16 mouse cellular contexts compared by ENCODE assay signal in the genomic region with DNA sequence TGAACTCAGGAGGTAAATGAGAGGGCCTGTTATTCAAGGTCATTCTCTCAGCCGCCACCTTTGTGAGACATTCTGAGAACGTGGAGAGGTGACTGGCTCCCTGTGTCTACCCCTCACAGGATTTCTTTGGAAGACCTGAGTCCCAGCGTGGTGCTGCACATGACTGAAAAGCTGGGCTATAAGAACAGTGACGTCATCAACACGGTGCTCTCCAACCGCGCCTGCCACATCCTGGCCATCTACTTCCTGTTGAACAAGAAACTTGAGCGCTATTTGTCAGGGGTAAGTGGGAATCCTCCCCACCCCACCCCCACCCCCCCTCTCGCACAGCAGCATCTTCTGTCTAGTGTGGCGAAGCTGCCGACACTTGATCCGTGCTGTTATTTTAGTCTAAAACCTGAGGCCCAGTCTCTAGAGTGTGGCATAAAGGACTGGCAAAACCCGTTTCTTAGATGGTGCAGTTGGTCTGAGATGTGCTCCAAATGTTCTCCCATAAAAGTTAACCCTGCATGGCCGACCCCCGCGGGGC.
DNase-seq lines count a peak whose midpoint lies in the region; ATAC-seq and TF ChIP-seq lines count a peak whose summit lies in the region.
"Had no signal": no experiment of that assay in that cellular context is flagged by ENCODE, and none has a peak within 500 bp of the region (broad histone marks: within the 10 kb centered on the region; RNA-seq: fewer than 3 reads in every experiment).

No protein-coding gene starts in this region.

- TF ChIP-seq CTCF in kidney, postnatal 0 days (IDR thresholded peaks at IDR 0.05; ENCODE audit: low read depth) = no peak
- no peak for TF ChIP-seq CTCF in kidney, adult 2 months (conservative IDR thresholded peaks at IDR 0.05; ENCODE audit: insufficient read depth, insufficient read length, low read depth, low read length)

- peaks cover 17% of the 10 kb centered on the region; the same call in 1 of the 2 replicates for H3K36me3 ChIP-seq in kidney, postnatal 0 days (ENCODE audit: insufficient read depth, low read length)
- no peaks in the 10 kb centered on the region; the same call in 1 of the 2 replicates for H3K36me3 ChIP-seq in kidney, adult 2 months (ENCODE audit: control insufficient read depth, insufficient read depth, low read length)

- H3K27me3 ChIP-seq in kidney, postnatal 0 days (ENCODE audit: insufficient read depth, low read length) = no peaks in the 10 kb centered on the region
- no peaks in the 10 kb centered on the region for H3K27me3 ChIP-seq in kidney, adult 2 months (replicated peaks; ENCODE audit: control insufficient read depth, insufficient read depth, low read length)
- H3K27me3 ChIP-seq: heart, embryonic 13.5 days; limb, embryonic 13.5 days; megakaryocyte, embryonic 14.5 days had no signal

- DNase-seq in kidney, postnatal 0 days (ENCODE audit: low spot score) = peak; percentile 68
- DNase-seq in kidney, adult 2 months = no peak
- DNase-seq in natural killer cell, adult 2 months (ENCODE audit: low spot score in 2 of 2) = peak; percentile 49 to 51
- DNase-seq in right cerebral cortex, postnatal 10 days (ENCODE audit: low spot score in 2 of 2) = no peak
- no peak for DNase-seq in MN1 (ENCODE audit: low spot score)
- no peak for DNase-seq in cerebellum, adult 8-10 months
- DNase-seq: cerebellum, adult 18-20 months; embryo, embryonic 11 days; kidney, adult 9 months; lung, adult 2 months had no signal

- no peak overlapping the region for H3K4me2 ChIP-seq in kidney, postnatal 0 days (ENCODE audit: low read length)
- H3K4me2 ChIP-seq: heart, embryonic 13.5 days; hindbrain, embryonic 14.5 days; limb, embryonic 13.5 days had no signal

- H3K9ac ChIP-seq in kidney, postnatal 0 days (ENCODE audit: low read depth, low read length) = no peak overlapping the region
- H3K9ac ChIP-seq: heart, embryonic 13.5 days; hindbrain, embryonic 14.5 days; limb, embryonic 13.5 days had no signal

- no peak for TF ChIP-seq POLR2A in kidney, adult 2 months (IDR thresholded peaks at IDR 0.05; ENCODE audit: low read depth, low read length)

- no peaks in the 10 kb centered on the region for H3K4me1 ChIP-seq in kidney, postnatal 0 days (replicated peaks; ENCODE audit: insufficient read depth, low read length)
- no peaks in the 10 kb centered on the region for H3K4me1 ChIP-seq in kidney, adult 2 months (ENCODE audit: control insufficient read depth, insufficient read depth, low read length)
- H3K4me1 ChIP-seq: heart, embryonic 13.5 days; limb, embryonic 13.5 days had no signal

- ATAC-seq in kidney, postnatal 0 days (replicated peaks; ENCODE audit: low FRiP score, low read depth) = peak; percentile 55; the same call in 1 of the 2 replicates
- peak; percentile 95 for ATAC-seq in common myeloid progenitor, adult 5-6 weeks (replicated peaks; ENCODE audit: low read depth, poor library complexity, severe bottlenecking)

- 55% methylated on average over 16 of the region's 16 CpGs for WGBS in kidney, postnatal 0 days
- 56% methylated on average over 16 of the region's 16 CpGs for WGBS in kidney, adult 2 months

- H3K9me3 ChIP-seq in kidney, postnatal 0 days (replicated peaks; ENCODE audit: low read length) = no peaks in the 10 kb centered on the region

- H3K27ac ChIP-seq in kidney, postnatal 0 days = no peak overlapping the region
- H3K27ac ChIP-seq in kidney, adult 2 months (ENCODE audit: insufficient read depth, low read depth, low read length) = no peak overlapping the region
- H3K27ac ChIP-seq: heart, embryonic 13.5 days; hindbrain, embryonic 14.5 days; limb, embryonic 13.5 days had no signal

- H3K4me3 ChIP-seq in kidney, postnatal 0 days (replicated peaks; ENCODE audit: low read depth, low read length) = no peak overlapping the region
- no peak overlapping the region for H3K4me3 ChIP-seq in kidney, adult 2 months (ENCODE audit: insufficient read depth, low read depth, low read length)
- H3K4me3 ChIP-seq: heart, embryonic 13.5 days; limb, embryonic 13.5 days; megakaryocyte, embryonic 14.5 days; myocyte had no signal

Comparison
In these comparisons a context has a peak if more than half of its experiments do, and no peak if none do; other contexts are left out.
1. DNase-seq: peak in kidney, postnatal 0 days (single experiment) and natural killer cell, adult 2 months (2 of 2); none in kidney, adult 2 months (single experiment), right cerebral cortex, postnatal 10 days (0 of 2), MN1 (single experiment) and cerebellum, adult 8-10 months (single experiment).